Mouse (Mus musculus) central nervous system, embryonic 18 days (tissue): ENCODE measurements around the gene Olfr455. TPM values are rescaled to one million over a fixed set of nuclear protein-coding genes. Genes with fewer than 3 reads are reported as not detected.

ENCODE experiments used
- polyA plus RNA-seq: library from polyadenylated mRNA; depleted of rRNA; stranded (reverse); fragments of >200 nt; gene quantifications from 2 replicates; pipeline ENCODE4 v1.2.3, GENCODE M21; 2012; rRNA removed

Olfr455 gene
- not detected in 2 replicates for polyA plus RNA-seq

DNA sequence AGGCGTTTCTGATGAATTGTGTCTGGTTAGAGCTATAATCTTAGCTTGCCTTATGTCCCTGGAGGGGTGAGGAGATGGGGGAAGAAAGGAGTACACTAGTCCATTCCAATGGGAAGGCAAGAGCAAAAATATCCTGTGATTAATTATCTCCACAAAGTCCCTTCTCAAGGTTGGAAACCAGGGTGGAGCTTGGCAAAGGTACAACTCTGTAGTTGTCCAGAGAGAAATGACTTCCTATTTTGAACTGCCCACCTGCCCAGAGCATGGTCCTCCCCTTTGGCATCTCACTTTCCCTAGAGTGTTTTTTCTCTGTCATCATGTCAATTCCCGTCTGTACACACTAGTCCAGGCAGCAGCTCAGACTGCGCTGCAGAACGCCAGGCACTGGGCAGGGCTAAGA lies at the start of gene Olfr455:
Gene Olfr455 (minus strand): TSS at position 127 of the 400 bp plus-strand sequence.

DNA sequence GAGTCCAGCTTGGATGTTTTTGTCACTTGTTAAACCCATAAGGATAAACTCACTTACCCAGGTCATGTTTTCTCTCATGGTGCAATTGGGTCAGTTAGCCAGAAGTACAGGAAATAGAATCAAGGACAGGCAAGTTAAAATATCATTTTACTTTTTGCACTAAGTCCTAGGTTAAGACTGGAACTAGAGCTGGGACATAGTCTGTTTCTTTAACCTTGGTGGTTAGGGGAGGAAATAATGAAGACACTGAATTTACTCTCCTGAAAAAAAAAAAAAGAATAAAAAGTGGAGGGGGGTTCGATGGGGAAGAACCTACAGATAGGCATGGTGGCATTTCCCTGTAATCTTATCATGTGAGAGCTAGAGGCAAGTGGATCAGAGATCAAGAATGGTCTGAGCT lies 60.3 kb downstream of the Olfr455 start, which contains the start of gene Olfr456:
Gene Olfr456 (minus strand): TSS at position 101 of the 400 bp plus-strand sequence.

Other genes starting within 250 kb of the Olfr455 start
- gene Fam131b, start 222.9 kb downstream of the Olfr455 start, polyA plus RNA-seq, result 46.9 and 48.4 TPM in 2 replicates
- 43.5 and 43.8 TPM in 2 replicates for gene Zyx, start 198.0 kb downstream of the Olfr455 start, polyA plus RNA-seq
- gene Epha1, start 174.3 kb downstream of the Olfr455 start, polyA plus RNA-seq, result 0.52 and 0.90 TPM in 2 replicates
- not detected in 2 replicates for gene Tas2r143, start 147.3 kb downstream of the Olfr455 start, polyA plus RNA-seq
- 0.05 TPM in 1 of 2 replicates, not detected in the other for gene Tas2r135, start 142.2 kb downstream of the Olfr455 start, polyA plus RNA-seq
- gene Tas2r126, start 113.1 kb downstream of the Olfr455 start, polyA plus RNA-seq, result not detected in 2 replicates
- gene Olfr458, start 82.4 kb downstream of the Olfr455 start, polyA plus RNA-seq, result not detected in 2 replicates
- not detected in 2 replicates for gene Olfr457, start 71.3 kb downstream of the Olfr455 start, polyA plus RNA-seq
- gene Olfr456, start 60.4 kb downstream of the Olfr455 start, polyA plus RNA-seq, result not detected in 2 replicates
- gene Tcaf3, start 50.1 kb upstream of the Olfr455 start, polyA plus RNA-seq, result 0.03 TPM in 1 of 2 replicates, not detected in the other
- 1.1 and 1.4 TPM in 2 replicates for gene Tcaf2, start 97.7 kb upstream of the Olfr455 start, polyA plus RNA-seq
- gene Tcaf1, start 162.5 kb upstream of the Olfr455 start, polyA plus RNA-seq, result 153 TPM in 2 replicates
- gene Olfr453, start 191.8 kb upstream of the Olfr455 start, polyA plus RNA-seq, result not detected in 2 replicates
- not detected in 2 replicates for gene Olfr38, start 208.8 kb upstream of the Olfr455 start, polyA plus RNA-seq
- gene Olfr452, start 237.5 kb upstream of the Olfr455 start, polyA plus RNA-seq, result not detected in 2 replicates